Mouse (Mus musculus) intestine, postnatal 0 days (tissue): ENCODE measurements at regions not wholly inside any gene's neighbourhood (a gene's known extent, or its start where the extent isn't known, plus 50 kb on each side); places are given as distances from the start of the nearest gene placed in this dataset.

Experiments
- ATAC-seq: fragments of 200-750 bp; cut with Nextera tagmentation; 2 replicates; pipeline ENCODE4 v1.8.0; 2017; ENCODE audit warnings: mild to moderate bottlenecking, moderate TSS enrichment, moderate library complexity
- H3K27ac ChIP-seq: fragments of 300-500 bp; sonication (generic); 2 replicates; pipeline ENCODE4 v1.5.1; 2014; ENCODE audit warnings: mild to moderate bottlenecking, low read depth, low read length, moderate library complexity
- H3K27me3 ChIP-seq: fragments of 300-500 bp; sonication (generic); replicated peaks from 2 replicates; pipeline ENCODE4 v1.6.1; 2014; ENCODE audit warnings: low read length, mixed read lengths; ENCODE audit not compliant: control insufficient read depth, insufficient read depth
- H3K36me3 ChIP-seq: fragments of 300-500 bp; sonication (generic); 2 replicates; pipeline ENCODE4 v1.6.1; 2014; ENCODE audit warnings: mild to moderate bottlenecking, moderate library complexity; ENCODE audit not compliant: control insufficient read depth, insufficient read depth
- H3K4me1 ChIP-seq: fragments of 300-500 bp; sonication (generic); replicated peaks from 2 replicates; pipeline ENCODE4 v1.6.1; 2014; ENCODE audit warnings: antibody characterized with exemption, low read length, mixed read lengths; ENCODE audit not compliant: control insufficient read depth, insufficient read depth
- H3K4me2 ChIP-seq: fragments of 300-500 bp; sonication (generic); replicated peaks from 2 replicates; pipeline ENCODE4 v1.6.1; 2014; ENCODE audit warnings: low read depth, mild to moderate bottlenecking, moderate library complexity
- H3K4me3 ChIP-seq: fragments of 300-500 bp; sonication (generic); 2 replicates; pipeline ENCODE4 v1.5.1; 2014; ENCODE audit warnings: low read depth, low read length
- H3K9ac ChIP-seq: fragments of 300-500 bp; sonication (generic); 2 replicates; pipeline ENCODE4 v1.6.1; 2014; ENCODE audit warnings: mild to moderate bottlenecking, low read depth, low read length
- H3K9me3 ChIP-seq: fragments of 300-500 bp; sonication (generic); 2 replicates; pipeline ENCODE4 v1.6.1; 2016; ENCODE audit warnings: mixed run types; ENCODE audit not compliant: control insufficient read depth
- CTCF ChIP-seq: sonication (generic); IDR thresholded peaks from 2 replicates; pipeline ENCODE4 v1.5.1; 2016; ENCODE audit warnings: low read depth, mild to moderate bottlenecking, control low read depth, antibody characterized with exemption, moderate library complexity
- WGBS: fragments of 180-500 bp; shearing (Covaris S2); extraction: QIAGEN DNeasy Blood & Tissue Kit; methylation state at CpG from one replicate; pipeline ENCODE4 v1.1.7; 2014; 5-methylcytosine and 5-hydroxymethylcytosine counted together

- H3K4me3 ChIP-seq, result no peak overlapping the region
- no peak for ATAC-seq
- WGBS, result 30% methylated on average over 8 of the region's 8 CpGs
These were observed 186.5 kb upstream of the Cnr1 start for GRCm38 (mm10) chr4:33737859-33738417.

DNA sequence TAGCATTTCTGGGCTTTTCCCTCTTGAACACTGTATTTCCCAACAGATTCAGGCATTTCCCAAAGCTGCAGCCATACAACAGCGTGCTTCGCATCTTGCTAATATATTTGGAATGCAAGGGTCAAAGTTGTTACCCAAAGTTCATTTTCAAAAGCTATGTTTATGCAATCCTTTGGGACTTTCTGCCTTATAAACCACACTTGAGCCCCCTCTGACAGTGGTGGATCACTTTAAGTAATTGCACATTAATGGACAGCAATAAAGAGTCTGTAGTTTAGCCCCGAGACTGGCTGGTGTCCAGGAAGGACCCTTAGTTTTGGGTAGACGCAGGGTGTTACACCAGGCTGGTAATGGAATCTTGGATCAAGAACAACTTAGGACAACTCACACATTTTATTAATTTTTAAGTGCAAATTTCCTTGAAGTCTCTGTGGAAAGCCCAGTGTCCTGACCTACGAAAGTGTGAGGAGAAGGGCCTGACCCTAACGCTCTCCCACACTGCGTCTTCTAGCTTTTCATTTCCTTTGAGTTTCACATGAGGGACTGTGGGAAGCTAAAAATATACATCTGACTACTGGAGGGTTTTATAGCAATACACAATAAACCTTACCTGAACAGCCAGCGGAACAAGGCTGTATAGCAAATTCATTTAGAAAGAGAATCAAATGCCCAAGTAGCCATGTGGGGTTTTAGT, 185.0 kb upstream of the Cnr1 start:
- 80% methylated on average over 8 of the region's 8 CpGs for WGBS
- ATAC-seq, result no peak

More at GRCm38 (mm10) chr4:33737859-33738417, 186.5 kb upstream of the Cnr1 start:
- Histone ChIP-seq H3K4me1 (no peaks in the 10 kb centered on the region), H3K9ac (no peak overlapping the region), H3K36me3 (no peaks in the 10 kb centered on the region), H3K9me3 (no peaks in the 10 kb centered on the region), H3K27ac (no peak overlapping the region), H3K4me2 (no peak overlapping the region), H3K27me3 (no peaks in the 10 kb centered on the region)
- TF ChIP-seq CTCF, result no peak

DNA sequence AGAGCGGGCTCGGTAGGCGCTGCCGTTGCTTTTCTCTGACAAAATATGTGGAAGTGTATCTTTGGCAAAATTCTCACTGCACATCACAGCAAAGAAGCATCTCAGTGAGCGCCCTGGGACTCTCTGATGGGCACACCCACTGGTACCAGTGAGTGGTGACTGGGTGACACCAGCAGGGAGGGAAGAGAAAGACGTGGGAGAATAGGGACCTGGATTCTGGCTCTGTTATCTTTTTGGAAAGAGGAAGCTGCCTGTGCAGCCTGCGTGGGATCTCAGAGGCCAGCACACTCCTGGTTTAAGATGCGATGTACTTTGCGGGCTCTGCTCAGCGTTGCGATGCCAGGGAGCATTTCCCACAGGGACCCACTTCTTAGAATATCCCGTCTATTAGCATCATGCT, 183.4 kb upstream of the Cnr1 start:
- no peak for ATAC-seq

More for the DNA sequence above, 185.0 kb upstream of the Cnr1 start:
- H3K9me3 ChIP-seq, result no peaks in the 10 kb centered on the region
- no peaks in the 10 kb centered on the region for H3K27me3 ChIP-seq
- no peaks in the 10 kb centered on the region for H3K4me1 ChIP-seq
- no peak overlapping the region for H3K4me3 ChIP-seq
- H3K36me3 ChIP-seq, result no peaks in the 10 kb centered on the region
- H3K27ac ChIP-seq, result no peak overlapping the region
- H3K4me2 ChIP-seq, result no peak overlapping the region
- TF ChIP-seq CTCF, result no peak
- no peak overlapping the region for H3K9ac ChIP-seq

DNA sequence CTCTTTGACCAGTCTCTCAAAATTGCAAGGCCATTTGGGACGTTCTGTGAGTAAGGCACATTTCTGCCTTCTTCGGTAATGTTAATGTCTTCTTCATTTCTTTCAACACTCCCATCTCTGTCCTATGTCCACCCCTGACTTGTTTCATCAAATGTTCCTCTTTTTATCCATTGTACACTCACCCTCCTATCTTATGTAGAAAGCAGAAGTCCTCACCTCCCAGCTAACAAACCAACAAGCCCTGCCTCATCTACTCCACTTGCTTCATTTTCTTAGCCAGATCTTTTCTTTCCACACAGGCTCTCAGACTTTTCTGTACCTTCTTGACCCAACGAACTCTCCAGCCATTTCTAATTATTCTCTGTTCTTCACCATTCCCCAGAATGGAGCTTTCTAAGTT, 179.2 kb upstream of the Cnr1 start:
- Histone ChIP-seq H3K4me2 (no peak overlapping the region), H3K4me3 (no peak overlapping the region), H3K27me3 (no peaks in the 10 kb centered on the region), H3K9me3 (no peaks in the 10 kb centered on the region), H3K4me1 (no peaks in the 10 kb centered on the region), H3K36me3 (no peaks in the 10 kb centered on the region), H3K9ac (no peak overlapping the region), H3K27ac (no peak overlapping the region)
- ATAC-seq, result no peak
- 87% methylated on average over 3 of the region's 3 CpGs for WGBS
- TF ChIP-seq CTCF, result no peak

More for the DNA sequence above, 183.4 kb upstream of the Cnr1 start:
- H3K36me3 ChIP-seq, result no peaks in the 10 kb centered on the region
- no peaks in the 10 kb centered on the region for H3K27me3 ChIP-seq
- H3K9me3 ChIP-seq, result no peaks in the 10 kb centered on the region
- 88% methylated on average over 12 of the region's 12 CpGs for WGBS
- no peak overlapping the region for H3K4me3 ChIP-seq
- no peak overlapping the region for H3K9ac ChIP-seq
- H3K4me2 ChIP-seq, result no peak overlapping the region
- no peaks in the 10 kb centered on the region for H3K4me1 ChIP-seq
- no peak overlapping the region for H3K27ac ChIP-seq
- no peak for TF ChIP-seq CTCF

DNA sequence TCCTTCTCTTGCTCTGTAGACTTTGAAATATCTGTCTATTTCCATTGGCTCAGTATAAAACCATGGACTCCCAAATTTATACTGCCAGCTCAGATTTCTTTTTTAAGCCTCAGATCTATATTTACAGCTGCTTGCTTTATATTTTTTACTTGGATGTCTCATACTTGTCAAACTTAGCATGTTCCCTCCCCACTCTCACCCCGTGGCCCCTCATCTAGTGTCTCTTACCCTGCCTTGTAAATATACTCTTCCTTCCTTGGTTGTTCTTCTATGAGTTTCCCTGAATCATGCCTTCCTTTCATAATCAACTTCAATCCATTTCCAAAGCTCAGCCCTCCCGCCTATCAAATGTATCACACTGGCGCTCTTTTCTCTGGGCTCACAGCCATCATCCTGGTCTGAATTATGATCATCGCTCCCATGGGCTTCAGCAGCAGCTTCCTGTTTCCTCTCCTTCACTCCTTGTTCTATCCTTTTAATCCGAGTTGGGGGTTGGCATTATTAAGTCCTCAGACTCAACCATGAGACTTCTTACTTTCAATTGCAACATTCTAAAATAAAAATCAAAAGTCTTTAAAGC, 177.0 kb upstream of the Cnr1 start:
- Histone ChIP-seq H3K9ac (no peak overlapping the region), H3K4me3 (no peak overlapping the region), H3K4me1 (no peaks in the 10 kb centered on the region), H3K4me2 (no peak overlapping the region), H3K27me3 (no peaks in the 10 kb centered on the region), H3K27ac (no peak overlapping the region), H3K36me3 (no peaks in the 10 kb centered on the region), H3K9me3 (no peaks in the 10 kb centered on the region)
- 78% methylated on average over 5 of the region's 5 CpGs for WGBS
- no peak for TF ChIP-seq CTCF
- ATAC-seq, result no peak

DNA sequence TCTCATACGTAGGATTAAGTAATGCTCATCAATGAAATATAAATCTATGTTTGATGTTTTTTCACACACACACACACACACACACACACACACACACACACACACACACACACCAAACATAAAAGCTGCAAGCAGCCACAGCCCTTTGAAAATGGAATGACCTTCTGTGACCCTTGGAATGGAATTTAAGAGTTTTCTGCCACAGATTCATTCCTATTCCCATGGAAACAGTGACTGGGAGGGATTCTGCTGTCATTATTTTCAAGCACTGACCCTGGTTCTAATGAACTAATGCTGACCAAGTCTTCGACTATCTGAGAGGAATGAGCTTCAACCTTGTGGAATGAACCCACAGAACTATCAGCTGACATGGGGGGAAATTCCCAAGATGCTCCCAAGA, 156.7 kb upstream of the Cnr1 start:
- Histone ChIP-seq H3K4me2 (no peak overlapping the region), H3K9ac (no peak overlapping the region), H3K4me1 (no peaks in the 10 kb centered on the region), H3K4me3 (no peak overlapping the region), H3K27ac (no peak overlapping the region), H3K36me3 (no peaks in the 10 kb centered on the region), H3K27me3 (no peaks in the 10 kb centered on the region), H3K9me3 (no peaks in the 10 kb centered on the region)
- WGBS, result 74% methylated on average over 2 of the region's 2 CpGs
- ATAC-seq, result no peak
- no peak for TF ChIP-seq CTCF
